Mouse (Mus musculus): Measurements from ENCODE around the gene Mrpl14.
A peak's percentile ranks its signal among the peaks of the same experiment; 100 is the strongest.

Mrpl14 gene

DNA sequence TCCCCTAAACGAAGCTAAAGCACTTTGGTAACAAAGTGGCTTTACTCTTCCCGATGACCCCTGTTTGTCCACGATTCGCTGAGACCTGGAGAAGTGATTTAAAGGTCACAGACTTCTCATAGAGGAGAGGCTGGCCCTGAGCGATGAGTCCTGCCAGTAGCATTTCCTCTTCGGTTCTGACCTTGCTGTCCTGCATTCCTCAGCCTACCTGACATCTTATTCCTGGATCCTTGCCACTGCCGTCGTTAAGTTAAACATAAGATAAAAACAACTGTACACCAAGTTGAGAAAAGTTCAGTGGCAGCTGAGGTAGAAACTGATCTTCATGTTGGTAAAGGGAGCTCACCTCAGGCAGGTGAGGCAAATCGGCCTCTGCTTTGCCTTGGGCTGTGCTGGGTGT is 3.0 kb downstream of the Mrpl14 start:
- no peak for DNase-seq (ENCODE audit: low spot score)

DNA sequence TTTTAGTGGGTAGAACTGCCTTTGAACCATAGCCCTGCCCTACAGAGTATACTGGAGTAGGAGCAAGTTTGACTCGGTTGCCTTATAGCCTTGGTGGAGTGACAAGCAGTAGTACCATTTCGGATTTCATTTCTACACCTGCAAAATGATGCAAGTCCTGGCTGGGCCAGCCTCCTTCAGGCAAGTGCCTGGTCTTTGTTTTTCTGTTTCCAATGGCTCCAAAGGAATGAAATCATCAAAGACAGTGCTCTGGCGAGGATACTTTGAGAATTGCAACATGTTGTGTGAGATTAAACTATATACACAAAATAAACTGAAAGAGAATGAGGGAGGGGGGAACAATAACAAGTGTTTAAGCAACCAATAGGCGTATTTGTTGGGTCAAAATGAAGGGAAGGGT is 3.9 kb downstream of the Mrpl14 start:
- no peak for DNase-seq (ENCODE audit: low spot score)

DNA sequence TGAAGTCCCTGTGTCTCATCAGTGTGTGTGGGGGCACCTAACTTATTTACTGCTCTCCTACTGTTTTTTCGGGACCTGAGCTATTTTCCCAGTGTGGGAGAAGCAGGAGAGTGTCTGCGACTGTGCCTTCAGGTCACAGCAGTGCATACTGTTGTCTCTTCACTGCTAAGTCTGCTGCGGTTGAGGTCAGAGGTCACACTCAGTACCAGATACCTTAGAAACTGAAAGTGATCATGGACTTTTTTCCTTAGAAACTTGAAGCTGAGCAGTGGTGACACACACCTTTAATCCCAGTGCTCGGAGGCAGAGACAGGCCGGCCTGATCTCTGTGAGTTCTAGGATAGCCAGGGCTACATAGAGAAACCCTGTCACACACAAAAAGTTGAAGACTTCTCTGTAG is 6.0 kb downstream of the Mrpl14 start:
- no peak for DNase-seq (ENCODE audit: low spot score)

DNA sequence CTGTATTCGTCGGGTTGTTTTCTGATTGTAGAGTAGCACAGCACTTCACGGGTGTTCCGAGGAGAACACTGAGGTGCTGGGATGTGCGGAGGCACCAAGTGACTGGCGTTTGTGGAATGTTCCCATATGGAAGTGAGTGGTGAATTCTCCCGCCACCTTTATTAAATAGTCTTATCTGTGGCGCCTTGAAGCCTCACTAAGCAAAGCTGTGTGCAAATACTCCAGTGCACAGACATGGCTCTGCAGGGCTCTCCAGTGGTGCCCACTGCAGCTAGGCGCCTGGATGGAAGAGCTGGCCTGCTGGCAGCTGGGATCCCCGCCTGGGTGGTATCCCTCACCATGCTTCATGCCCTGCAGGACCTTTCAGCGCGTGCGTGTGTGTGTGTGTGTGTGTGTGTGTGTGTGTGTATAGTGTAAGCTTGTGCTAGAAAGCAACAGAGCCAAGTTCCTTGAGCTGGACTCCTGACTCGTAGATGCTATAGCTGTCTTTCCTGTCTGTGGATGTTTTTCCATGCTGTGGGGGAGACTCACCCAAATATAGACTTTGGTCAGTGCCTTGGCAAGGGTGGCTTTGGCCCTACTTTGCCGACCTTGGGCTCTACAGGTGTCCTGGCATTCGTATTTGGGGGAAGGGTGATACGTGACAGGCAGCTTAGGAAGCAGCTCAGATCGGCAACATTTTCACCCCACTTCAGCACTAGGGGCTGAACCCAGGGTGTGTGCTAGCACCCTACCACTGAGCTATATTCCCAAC is 7.9 kb downstream of the Mrpl14 start:
- no peak for DNase-seq (ENCODE audit: low spot score)

DNA sequence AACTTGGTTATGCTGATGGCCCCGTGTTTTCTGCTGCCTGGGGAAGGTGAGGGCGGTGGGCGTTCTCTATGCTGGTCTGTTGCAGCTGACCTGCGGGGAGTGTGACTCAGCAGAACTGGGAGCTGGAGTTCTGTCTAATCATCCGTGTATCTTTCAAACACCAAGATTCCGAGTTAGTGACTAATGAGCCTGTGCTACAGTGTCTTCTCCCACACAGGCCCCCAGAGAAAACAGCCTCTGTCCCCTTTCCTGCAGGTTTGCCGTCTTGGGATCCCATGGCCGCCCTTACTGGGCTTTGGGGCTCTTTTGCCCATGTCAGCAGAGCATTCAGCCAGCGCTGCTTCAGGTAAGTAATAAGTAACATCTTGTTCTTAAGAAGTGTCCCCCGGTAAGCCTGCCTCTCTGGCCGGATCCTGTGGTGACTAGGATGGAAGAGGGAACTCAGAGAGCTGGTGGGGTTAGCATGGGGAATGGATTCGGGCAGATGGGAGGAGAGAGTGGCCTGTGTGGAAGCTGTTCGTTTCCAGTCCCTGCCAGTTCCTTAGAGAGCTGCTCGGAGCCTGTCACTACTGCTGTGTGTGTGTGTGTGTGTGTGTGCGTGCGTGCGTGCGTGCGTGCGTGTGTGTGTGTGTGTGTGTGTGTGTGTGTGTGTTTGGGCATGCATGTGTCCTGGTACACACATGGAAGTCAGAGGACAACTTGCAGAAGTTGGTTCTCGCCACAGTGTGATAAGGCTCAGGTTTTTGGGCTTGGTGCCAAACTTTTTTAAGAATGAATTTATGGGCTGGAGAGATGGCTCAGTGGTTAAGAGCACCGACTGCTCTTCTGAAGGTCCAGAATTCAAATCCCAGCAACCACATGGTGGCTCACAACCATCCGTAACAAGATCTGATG is 9.4 kb downstream of the Mrpl14 start:
- DNase-seq (ENCODE audit: low spot score) = no peak

DNA sequence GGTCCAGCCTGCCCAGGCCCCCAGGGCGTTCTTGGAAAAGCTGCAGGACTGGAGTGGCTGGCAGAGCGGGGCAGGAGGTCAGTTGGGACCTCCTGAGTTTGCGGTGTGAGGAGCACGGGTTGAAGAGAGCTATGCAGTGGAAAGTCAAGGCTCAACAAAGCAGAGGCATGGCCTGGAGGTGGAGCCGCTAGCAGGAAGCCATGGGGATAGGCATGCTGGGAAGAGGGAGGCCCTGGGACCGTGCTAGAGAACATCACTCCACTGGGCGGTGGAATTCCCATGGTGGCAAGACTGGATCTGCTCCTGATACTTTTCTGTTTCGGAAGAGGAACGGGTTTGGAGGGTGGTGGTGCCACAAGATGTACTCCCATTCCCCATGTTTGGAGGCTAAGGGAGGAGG is 10.9 kb downstream of the Mrpl14 start:
- no peak for DNase-seq (ENCODE audit: low spot score)

DNA sequence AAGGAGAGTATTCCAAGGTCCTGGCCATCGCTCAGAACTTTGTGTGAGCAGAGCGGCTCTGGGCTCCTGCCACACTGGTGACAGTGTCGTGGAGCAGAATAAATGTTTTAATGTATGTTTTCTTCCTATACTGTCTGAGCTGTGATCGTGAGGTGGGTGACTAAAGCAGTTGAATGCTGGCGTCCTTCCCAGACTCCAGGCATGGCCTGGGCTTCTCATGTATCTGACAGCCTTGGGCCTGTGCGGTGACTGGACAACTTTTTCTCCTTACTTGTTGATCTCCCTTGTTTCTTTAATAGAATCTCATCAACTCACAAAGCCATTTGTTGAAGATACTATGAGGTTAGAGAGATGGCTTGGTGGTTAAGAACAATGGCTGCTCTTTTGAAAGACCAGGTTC is 12.2 kb downstream of the Mrpl14 start:
- no peak for DNase-seq (ENCODE audit: low spot score)

DNA sequence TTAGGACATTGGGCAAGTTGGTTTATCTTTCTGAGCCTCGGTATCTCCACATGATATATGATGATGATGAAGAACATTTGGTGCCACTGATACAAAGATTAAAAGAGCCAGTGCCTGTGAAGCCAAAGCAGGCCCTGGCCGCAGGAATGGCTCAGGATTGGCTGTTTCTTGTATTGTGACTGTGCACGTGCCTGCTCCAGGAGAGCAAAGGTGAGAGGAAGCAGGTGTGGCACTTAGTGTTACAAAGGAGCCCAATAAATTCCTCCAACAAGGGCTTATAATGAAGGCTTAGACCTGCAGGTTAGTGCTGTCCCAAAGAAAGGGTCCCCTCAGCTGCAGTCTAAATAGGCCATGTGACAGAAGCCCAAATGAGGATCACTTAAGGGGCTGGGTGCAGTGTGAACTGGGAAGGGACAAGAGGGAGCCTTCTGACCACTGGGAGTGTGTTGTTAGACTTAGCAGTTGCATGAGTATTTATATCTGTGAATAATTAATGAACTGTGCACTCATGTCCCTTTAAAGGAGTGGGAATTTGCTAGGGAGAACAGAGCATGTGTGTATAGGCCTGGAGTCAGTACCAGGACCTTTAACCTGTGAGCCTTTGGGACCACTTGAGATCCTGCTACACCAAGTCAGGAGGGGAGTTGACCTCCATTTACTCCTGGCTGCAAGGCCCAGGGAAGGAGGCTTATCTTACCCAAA is 13.1 kb downstream of the Mrpl14 start:
- DNase-seq (ENCODE audit: low spot score) = no peak

DNA sequence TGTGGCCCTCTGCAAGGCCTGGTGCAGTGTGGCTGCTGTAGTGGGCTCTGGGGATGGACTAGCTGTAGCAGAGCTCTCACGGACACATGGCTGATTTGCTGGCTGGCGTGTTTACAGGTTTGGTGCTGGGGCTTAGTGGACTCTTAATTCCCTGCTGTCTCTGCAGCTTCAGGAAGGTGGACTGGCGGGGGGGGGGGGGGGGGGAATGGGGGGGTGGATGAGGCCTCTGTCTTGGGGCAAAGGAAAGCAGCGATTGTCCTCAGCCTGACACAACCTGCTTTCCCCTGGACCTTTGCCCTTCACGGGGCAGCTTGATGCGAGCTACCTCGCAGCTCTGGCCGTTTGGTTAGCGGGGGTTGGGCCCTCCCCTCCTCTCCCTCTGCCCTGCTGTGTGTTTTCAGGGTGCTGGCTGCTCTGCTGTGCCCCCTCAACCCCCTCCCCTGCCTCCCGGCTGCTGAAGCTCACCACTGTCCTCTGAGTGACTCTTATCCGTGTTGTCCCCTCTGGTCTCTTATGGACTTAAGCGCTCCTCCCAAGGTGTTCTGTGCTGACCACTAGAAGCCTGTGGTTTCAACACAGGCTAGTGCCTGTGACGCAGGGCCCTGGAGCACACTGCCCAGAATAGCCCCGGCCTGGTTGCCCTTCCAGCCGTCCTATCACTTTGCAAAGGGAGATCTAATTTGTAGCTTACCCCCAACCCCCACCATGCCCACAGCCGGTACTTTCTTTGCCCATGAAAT is 14.5 kb downstream of the Mrpl14 start:
- no peak for DNase-seq (ENCODE audit: low spot score)

DNA sequence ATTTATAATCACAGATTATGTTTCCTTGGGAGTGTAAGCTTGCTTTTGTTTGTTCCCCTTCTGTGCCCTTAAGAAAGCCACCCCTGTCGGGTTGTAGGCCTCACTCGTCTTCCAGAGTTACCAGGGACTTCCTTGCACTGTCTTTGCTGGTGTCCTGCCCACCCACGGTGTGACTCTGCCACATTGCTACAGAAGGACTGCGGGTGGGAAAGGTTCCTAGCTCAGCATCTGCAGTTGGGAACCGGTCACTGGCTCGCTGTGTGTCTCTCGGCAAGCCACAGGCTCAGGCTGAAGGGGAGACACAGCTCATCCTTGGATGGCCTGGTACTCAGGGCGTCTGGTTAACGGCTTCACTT is 15.1 kb downstream of the Mrpl14 start:
- no peak for DNase-seq (ENCODE audit: low spot score)

DNA sequence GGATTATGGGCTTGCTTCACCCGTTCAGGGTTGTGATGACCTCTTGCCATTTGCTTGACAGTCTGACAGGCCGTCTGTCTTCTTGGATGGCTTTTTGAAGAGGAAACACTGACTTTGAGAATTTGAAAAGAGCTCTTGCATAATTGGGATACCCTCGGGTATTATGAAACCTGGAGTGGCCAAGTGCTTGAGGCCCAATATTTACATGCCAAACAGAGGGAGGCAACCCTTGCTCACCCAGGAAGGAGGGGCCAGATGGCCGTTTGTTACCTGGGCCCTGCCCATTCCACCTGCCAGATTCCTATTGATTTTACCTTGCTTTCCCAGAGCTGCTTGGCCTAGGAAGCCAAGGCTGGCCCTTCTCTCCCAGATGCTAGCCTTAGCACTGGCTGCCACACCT is 16.1 kb downstream of the Mrpl14 start:
- no peak for DNase-seq (ENCODE audit: low spot score)

DNA sequence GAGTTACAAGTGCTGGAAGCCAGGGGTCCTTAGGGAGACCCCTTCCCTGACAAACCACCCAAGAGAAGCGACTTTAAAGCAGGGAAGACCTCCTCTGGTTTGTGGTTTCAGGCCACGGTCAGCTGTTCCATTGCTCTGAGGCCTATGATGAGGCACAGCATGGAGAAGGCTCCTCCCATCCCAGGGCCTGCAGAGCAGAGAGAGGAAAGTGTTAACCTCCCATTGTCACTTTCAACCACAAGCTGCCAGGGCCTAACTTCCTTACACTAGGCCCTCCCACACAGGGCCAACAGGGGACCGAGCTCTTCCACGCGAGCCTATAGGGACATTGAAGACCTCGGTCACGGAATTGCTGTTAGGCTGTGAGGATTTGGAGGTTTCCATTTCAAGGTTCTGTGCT is 17.1 kb downstream of the Mrpl14 start:
- no peak for DNase-seq (ENCODE audit: low spot score)

DNA sequence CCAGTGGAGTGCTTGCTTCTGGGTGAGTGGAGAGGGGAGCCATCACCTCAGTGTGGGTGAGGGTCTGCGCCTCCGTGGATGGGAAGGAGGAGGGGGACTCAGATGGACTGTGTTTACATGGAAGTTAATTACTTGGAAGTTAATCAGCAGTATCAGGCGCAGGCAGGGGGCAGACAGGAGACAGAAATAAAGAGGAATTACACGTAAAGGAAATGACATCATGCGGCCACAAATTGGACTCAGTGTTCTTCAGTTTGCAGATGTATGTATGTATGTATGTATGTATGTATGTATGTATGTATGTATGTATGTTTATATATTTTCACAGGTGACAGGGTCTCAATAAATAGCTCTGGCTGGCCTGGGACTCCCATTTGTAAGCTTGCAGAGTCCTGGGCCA is 20.7 kb downstream of the Mrpl14 start:
- no peak for DNase-seq (ENCODE audit: low spot score)

DNA sequence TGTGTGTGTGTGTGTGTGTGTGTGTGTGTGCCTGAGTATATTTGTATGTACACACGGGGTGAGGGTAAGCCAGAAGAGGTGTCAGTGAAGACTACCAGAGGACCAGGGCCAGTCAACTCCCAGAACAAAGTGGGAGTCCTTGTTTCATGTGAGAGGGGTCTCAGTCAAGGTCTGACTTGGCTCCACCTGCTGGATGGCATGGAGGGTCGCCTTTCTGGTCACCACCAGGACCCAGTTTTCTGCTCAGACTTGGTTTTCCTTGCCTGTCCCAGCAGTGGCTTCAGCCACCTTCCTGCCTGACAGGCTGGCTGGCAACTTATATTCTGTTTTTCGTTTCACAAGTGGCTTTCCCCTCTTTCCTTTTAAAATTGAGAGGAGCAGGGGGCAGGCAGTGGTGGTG is 21.3 kb downstream of the Mrpl14 start:
- no peak for DNase-seq (ENCODE audit: low spot score)

DNA sequence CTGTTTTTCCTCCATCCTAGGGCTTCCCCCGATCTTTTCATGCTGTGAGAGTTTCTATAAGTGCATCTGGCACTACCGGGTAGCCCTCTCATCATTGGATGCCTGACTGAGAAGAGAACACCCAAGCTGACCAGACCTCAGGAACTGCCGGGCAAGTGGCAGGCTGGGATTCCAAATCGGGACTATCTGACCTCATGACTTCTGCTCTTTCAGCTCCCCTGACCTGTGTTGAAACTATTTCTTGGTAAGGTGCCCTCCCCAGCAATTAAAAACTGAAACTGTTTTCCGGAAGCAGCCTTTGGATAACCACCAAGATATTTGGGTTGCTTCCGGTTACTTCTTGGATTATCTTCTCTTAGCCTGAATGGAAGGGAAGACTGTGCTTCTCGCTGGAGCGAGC is 22.1 kb downstream of the Mrpl14 start:
- DNase-seq (ENCODE audit: low spot score) = no peak

DNA sequence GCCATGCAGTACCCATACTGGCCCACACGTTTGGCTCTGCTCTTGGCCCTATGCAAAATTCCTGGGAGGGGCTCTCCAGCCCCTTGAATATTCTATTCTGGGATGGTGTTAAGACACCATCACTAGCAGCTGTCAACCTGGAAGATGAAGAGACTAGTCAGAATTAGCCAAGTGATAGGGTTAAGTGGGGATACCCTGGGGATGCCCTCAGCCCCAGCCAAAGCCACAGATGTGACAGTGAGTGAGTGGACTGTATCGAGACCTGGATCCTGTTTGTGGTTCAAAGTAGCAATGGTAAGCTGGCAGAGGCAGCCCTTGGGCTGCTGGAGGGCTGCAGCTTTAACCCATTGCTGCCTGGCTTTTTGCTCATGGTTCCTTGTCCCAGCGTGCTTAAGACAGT is 23.7 kb downstream of the Mrpl14 start:
- no peak for DNase-seq (ENCODE audit: low spot score)

DNA sequence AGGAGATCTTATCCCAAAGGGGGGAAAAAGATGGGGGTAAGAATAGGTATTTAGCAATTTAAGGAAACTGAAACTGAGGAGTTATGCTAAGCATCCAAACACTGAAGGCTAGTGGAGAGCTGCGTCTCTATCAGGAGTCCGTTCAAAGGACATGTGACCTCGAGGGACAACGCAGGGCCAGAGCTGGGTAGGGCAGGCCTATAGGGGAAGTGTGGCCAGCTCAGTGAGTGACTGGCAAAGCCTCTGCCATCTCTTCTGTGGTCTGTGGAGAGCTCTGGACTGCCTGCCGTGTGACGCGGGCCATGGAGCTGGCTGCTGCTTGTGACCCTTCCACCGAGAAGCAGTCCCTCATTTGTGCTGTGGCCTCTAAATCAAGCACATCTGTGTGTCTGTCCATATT is 24.3 kb downstream of the Mrpl14 start:
- DNase-seq (ENCODE audit: low spot score) = no peak

DNA sequence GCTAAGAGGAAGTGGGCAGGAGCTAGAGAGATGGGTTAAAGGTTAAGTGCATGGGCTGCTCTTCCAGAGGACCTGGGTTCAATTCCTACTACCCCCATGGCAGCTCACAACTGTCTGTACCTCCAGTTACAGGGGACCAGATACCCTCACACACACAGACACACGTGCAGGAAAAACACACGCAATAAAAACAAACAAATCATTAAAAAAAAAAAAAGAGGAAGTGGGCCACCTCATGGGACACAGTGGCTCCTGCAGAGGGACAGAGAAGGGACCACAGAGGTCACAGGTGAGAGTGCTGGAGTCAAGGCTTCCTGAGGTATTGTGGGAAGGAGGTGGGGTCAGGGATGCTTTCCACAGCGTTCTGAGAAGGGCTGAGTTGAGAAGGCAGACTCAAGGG is 25.4 kb downstream of the Mrpl14 start:
- DNase-seq (ENCODE audit: low spot score) = no peak

DNA sequence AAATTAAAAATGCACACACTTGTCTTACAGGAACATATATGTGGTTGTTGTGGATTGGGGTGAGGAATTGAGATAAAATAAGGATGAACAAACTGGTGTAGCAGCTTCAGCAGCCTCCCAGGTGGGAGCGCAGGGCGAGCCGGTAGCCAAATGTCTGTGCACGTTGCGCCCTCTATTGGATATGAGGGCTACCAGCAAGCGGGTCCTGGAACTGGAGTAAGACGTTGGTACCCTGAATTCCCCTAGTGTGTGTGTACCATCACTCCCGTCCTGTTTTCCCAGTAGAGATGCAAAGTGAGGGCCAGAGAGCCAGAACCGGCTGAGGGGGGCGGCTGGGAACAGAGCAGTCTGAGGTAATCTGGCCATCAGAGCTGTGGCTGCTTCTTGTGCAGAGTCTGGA is 32.2 kb downstream of the Mrpl14 start:
- DNase-seq (ENCODE audit: low spot score) = peak; percentile 85

DNA sequence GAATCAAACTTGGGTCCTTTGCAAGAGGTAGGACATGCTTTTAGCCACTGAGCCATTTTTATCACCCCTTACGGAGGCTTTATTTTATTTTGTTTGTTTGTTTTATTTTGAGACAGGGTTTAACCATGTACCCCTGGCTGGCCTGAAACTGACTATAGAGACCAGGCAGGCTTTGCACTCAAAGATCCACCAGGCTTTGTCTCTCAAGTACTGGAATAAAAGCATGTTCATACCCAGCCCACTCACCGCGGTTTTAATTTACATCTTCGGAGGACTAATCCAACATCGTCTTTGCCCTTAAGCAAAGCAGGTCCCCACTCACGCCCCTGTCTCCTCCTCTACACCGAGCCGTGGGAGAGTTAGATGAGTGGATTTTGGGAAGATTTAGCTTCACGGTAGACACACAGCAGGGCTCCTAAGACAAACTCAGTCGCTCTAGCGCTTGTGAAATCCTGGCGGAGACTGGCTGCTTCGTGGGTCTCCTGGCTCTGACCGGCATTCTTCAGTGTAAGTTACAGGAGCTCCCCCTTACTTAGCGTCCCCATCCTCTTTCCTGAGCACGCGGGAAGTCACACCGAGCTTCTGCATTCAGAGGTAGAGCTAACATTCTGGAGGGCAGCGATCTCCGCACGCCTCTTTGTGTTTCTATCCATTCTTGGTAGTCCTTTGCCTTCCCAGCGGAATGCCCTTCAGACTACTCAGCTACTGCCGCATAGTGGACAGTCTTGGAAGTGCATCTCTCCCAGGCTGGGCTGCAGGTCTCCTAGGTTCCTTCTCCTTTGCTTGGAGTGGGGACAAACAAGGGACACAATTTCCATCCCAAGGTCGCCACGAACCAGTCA is 37.8 kb downstream of the Mrpl14 start:
- DNase-seq (ENCODE audit: low spot score) = peak; percentile 97

DNA sequence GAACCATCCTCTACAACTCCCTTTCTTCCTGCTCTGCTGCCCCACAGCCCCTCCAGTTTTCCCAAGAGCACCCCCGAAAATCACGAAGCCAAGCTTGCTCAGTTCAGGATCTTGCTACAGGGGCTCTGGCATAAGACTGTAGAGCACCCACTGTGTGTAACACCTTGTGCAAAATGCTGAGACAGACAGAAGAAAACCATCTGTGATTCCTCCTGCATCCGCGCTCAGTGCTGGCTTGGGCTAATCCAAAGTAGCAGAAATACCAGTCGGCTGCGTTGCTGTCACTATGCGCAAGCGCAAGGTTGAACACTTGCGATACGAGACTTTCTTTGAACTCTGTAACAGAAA is 38.4 kb downstream of the Mrpl14 start:
- no peak for DNase-seq (ENCODE audit: low spot score)

DNA sequence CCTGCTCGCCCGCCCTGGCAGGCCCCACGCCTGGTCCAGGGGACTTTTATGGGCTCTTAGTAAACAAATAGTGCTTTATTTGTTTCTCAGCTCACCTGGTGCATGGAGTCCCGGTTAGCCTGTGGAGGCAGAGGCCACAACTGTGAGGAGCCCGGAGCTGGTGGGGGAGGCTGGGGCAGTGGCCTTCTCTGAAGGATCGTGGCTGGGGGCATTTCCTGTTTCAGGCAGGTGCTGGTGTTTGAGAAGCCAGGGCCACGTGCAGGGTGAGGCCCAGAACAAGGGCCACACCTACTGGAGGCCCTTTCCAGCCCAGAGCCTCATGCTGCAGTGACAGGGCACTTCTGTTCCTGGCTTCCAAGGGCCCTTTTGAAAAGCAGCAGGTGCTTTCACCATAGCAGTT is 40.1 kb downstream of the Mrpl14 start:
- no peak for DNase-seq (ENCODE audit: low spot score)

All from retina, embryonic 14.5 days (tissue).